8 mouse cellular contexts compared by ENCODE assay signal in the genomic region with DNA sequence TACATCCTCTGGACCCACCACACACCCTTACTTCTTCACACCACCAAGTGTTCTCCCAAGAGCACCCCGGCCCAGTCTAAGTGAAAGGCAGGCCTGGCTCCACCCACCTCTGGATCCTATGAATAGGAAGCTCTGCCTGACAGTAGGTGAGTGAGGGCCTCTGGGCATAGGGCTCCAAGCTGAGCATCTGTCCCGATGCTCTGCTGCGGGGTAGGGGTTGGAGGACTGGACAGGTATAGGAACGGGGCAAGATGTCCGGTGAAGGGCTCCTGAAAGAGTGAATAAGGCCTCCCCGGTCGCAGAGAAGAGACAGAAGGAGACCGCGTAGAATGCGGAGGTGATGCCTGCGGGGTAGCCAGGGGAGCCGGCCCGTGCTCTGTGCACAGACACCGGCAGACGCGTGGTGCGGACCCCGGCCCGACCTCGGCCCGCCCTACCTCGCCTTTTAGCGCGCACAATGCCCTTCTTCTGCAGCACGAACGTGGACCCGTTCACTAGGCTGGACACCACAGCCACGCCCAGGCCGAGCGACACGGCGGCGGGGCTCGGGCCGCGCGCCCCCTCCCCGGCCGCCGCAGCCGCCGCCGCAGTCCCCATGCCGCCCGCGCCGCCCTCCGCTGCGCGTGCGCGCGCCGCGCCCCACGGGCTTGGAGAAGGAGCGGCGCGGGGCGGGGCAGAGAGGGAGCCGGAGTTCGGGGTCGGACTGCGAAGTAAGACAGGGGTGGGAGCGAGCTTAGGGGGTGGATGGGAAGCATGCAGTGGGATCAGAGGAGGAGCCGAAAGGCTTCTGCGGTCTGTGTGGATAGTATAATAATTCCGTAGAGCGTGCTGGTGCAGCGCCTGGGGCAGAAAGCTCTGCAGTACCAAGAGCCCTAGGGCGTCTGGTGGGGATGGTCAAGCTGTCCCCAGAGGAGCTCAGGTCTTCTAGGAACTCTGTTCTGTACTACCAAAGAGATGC. TPM values are rescaled to one million over a fixed set of nuclear protein-coding genes. Genes with fewer than 3 reads are reported as not detected.
DNase-seq lines count a peak whose midpoint lies in the region.

No protein-coding gene starts in this region.

- no peaks in the 10 kb centered on the region for H3K27me3 ChIP-seq in megakaryocyte, embryonic 14.5 days (replicated peaks)

- peaks cover 5% of the 10 kb centered on the region for H3K9me3 ChIP-seq in megakaryocyte, embryonic 14.5 days

- peaks cover 50% of the 10 kb centered on the region for H3K4me1 ChIP-seq in megakaryocyte, embryonic 14.5 days

- DNase-seq in adrenal gland, adult 18-20 months (ENCODE audit: low spot score in 2 of 2): peak; percentile 69 to 74
- peak; percentile 83 for DNase-seq in embryo, embryonic 10 days (ENCODE audit: low spot score)
- DNase-seq in gastrocnemius, postnatal 10 days: peak; percentile 73
- peak; percentile 39 for DNase-seq in induced T-regulatory cell, adult 2 months (ENCODE audit: low read depth)
- peak; percentile 25 to 82 for DNase-seq in left cerebral cortex, postnatal 10 days (ENCODE audit: extremely low spot score in 1 of 2, low spot score in 2 of 2)
- DNase-seq in right cerebral cortex, postnatal 14 days: peak; percentile 64
- peak; percentile 57 to 72 for DNase-seq in urinary bladder, postnatal 4 days (ENCODE audit: low spot score in 2 of 2)

- intact Hi-C loops in left cerebral cortex, postnatal 10 days (cut with DNase I): no loop called here

- peak overlapping the region; percentile 99 for H3K4me3 ChIP-seq in megakaryocyte, embryonic 14.5 days (replicated peaks)

- peaks cover 3% of the 10 kb centered on the region for H3K36me3 ChIP-seq in megakaryocyte, embryonic 14.5 days (replicated peaks; ENCODE audit: low read length)

RNA-seq across cellular contexts. Expression of a gene that starts 0.5 kb away (rescaled TPM):
- 1 to 10 TPM; 7.1 to 7.2 TPM for total RNA-seq in adrenal gland, adult 18-20 months (2021)
- 1 to 10 TPM; 3.4 to 3.8 TPM for total RNA-seq in gastrocnemius, postnatal 10 days (2021)
- 10 to 100 TPM; 77.2 to 78.4 TPM for total RNA-seq in left cerebral cortex, postnatal 10 days (2021)
- 0.86 TPM in 1 of 2 replicates, not detected in the other for polyA plus RNA-seq in megakaryocyte, embryonic 14.5 days (2012; ENCODE audit: insufficient read depth, low replicate concordance)

RNA-seq across cellular contexts. Expression of a gene that starts 30.7 kb away (rescaled TPM):
- total RNA-seq in adrenal gland, adult 18-20 months (2021): 10 to 100 TPM; 50.4 to 52.5 TPM
- 10 to 100 TPM; 30.3 to 35.7 TPM for total RNA-seq in gastrocnemius, postnatal 10 days (2021)
- total RNA-seq in left cerebral cortex, postnatal 10 days (2021): 100 to 1,000 TPM; 137 TPM
- polyA plus RNA-seq in megakaryocyte, embryonic 14.5 days (2012; ENCODE audit: insufficient read depth, low replicate concordance): 0.45 and 0.82 TPM in 2 replicates

RNA-seq across cellular contexts. Expression of a gene that starts 57.0 kb away (rescaled TPM):
- 10 to 100 TPM; 46.9 to 53.2 TPM for total RNA-seq in adrenal gland, adult 18-20 months (2021)
- 10 to 100 TPM; 34.6 to 35.8 TPM for total RNA-seq in gastrocnemius, postnatal 10 days (2021)
- total RNA-seq in left cerebral cortex, postnatal 10 days (2021): 10 to 100 TPM; 59.3 to 70.4 TPM
- polyA plus RNA-seq in megakaryocyte, embryonic 14.5 days (2012; ENCODE audit: insufficient read depth, low replicate concordance): 1.4 and 3.8 TPM in 2 replicates

Comparison
In these comparisons a context has a peak if more than half of its experiments do, and no peak if none do; other contexts are left out.
1. Peak in every context shown above with its lines: DNase-seq and H3K4me3 ChIP-seq.
2. RNA of a gene that starts 0.5 kb away (total RNA-seq): 77.2 to 78.4 TPM in left cerebral cortex, postnatal 10 days; 7.1 to 7.2 TPM in adrenal gland, adult 18-20 months and 3.4 to 3.8 TPM in gastrocnemius, postnatal 10 days; every median in the first group is over 4 times any median in the second.